Mouse (Mus musculus): Measurements from ENCODE around the gene Omt2b.
"Not testable (repeated sequence)": the region's sequence is repeated elsewhere in the genome, so short reads cannot be mapped to it uniquely, and the experiment has no call there.

Gene Omt2b

GRCm38 (mm10) chr9:78354665-78355578, 27.5 kb downstream of the Omt2b start:
- no peak for DNase-seq

GRCm38 (mm10) chr9:78355611-78356010, 28.2 kb downstream of the Omt2b start, which contains the start of gene Gsta2:
TSS of gene Gsta2 (minus strand) at chr9:78355788.
- DNase-seq = no peak

DNA sequence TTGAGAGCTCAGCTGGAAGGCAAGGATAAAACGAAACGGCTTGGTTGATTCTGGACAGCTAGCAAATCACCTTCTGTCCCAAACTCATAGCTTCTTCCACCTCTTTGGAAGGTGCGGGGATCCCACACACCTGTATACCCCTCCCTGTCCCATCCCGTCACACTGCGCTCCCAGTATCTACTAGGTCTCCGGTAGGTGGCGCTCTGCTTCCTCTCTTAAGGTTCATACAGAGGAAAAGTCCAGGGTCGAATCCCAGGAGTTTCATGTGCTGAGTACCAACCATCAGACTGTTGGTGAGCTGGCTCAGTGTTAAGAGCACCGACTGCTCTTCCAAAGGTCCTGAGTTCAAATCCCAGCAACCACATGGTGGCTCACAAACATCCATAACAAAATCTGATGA, 30.7 kb downstream of the Omt2b start:
- DNase-seq = peak; percentile 24 to 67

GRCm38 (mm10) chr9:78359750-78360483, 32.5 kb downstream of the Omt2b start:
- DNase-seq = no peak

DNA sequence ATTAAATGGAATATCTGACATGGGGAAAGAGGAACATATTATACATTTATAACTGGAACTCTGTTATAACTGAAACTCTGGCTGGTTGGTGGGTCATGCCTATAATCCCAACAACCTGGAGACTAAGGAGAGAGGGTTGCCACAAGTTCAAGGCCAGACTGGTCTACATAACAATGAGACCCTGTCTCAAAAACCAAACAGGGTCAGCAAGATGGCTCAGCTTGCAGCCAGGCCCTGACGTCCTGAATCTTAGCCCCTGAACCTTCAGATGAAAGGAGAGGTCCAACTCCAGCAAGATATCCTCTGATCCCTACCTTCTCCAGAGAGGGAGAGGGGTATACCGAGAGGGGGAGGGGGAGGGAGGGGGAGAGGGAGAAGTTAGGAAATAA, 33.1 kb downstream of the Omt2b start:
- DNase-seq = no peak

- no peak for DNase-seq
These were observed 36.0 kb downstream of the Omt2b start for GRCm38 (mm10) chr9:78363374-78363773.

DNA sequence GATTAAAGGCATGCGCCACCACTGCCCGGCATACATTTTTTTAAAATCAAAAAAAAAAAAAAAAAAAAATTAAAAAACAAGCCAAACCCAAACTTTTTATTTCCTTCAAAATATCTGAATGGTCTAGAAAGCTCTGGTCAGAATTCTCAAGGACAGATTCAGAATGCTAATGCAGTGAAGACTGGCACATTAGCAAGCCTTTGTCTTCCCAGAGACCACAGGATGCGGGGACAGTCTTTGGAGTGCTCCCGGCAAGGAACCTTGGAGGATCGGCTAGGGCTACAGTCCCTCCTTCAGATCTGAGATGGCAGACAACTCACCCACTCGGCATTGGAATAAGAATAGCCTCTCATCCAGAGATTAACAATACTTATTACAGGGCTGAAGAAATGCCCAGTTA, 37.3 kb downstream of the Omt2b start:
- DNase-seq = no peak

DNA sequence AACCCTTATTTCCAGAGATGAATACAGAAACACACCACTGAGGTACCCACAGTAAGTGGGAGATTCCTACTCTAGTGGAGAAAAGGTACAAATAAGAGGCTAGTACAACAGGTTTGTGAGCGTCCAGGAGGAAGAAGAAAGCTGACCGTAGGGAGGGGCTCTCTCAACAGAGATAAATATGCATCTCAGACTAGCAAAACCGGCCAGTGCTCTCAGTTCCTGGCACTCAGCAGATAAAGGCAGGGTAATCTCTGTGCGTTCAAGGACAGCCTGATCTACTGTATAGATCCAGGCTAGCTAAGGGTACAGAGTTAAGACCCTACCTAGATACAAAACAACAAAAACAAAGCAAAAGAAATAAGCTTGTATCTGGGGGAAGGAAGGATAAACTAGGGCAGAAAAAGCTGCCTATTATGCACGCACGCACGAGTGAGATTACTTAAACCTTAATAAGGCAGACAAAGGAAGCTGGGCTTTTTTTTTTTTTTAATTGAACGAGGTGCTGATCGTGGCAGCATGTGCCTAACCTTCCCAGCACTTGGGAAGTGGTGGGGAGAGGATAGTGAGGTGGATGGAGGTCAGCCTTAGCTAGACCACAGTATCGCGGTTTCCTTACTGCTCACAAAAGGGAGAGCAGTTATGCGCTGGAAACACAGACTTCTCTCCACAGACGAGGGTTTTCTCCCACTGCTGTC, 38.6 kb downstream of the Omt2b start:
- DNase-seq = no peak

DNA sequence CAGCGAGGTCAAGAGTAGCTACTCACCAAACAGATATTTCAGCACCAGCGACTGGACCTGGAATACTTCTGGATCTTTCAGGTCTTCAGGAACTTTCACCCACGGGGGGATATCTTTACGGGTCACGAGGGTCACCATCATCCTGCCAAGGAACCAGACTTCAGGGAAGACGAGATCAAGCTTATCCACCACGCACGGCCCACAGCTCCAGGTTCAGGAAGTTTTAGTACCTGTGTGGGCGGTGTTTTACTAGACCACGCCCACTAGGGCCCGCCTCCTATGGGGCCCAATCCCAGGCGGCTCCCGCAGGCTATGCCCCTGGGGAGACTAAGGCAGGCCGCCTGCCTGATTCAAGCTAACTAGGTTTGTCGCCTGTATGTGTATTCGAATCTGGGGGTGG, 40.6 kb downstream of the Omt2b start, which contains the start of gene Dppa5a:
Gene Dppa5a (minus strand): TSS at position 219 of the 400 bp plus-strand sequence.
- DNase-seq = not testable (repeated sequence)

GRCm38 (mm10) chr9:78368671-78369293, 41.4 kb downstream of the Omt2b start:
- no peak for DNase-seq

- no peak for DNase-seq
These were observed 42.0 kb downstream of the Omt2b start for GRCm38 (mm10) chr9:78369349-78369748.

DNA sequence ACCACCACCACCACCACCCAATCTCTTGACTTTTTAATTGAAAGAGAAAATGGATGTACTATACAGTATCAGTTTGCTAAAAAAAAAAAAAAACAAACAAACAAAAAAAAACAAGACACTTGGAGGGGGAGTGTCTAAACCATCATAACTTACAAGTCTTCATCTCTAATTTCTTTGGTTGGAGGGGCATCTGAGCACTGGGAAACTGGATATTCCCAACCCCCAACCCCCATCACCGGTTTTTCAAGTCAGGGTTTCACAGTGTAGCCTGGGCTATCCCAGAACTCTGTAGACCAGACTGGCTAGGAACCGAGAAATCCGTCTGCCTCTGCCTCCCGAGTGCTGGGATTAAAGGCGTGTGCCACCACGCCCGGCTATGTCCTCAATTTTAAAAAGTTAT, 42.4 kb downstream of the Omt2b start:
- DNase-seq = no peak

DNA sequence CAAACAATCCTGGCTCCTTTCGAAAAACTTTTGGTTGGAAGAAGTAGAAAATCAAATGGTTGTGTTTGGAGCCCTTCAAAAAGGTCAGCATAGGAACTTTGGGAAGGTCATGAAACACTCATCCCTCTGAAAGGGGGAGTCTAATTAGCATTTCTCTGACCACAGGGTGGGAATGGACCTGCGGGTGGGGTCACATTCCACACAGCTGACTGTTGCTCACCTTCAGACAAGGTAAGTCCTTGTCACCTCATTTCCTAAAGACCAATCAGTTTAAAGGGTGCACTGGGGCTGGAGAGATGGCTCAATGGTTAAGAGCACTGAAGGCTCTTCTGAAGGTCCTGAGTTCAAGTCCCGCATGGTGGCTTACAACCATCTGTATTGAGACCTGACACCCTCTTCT, 44.1 kb downstream of the Omt2b start:
- no peak for DNase-seq

DNA sequence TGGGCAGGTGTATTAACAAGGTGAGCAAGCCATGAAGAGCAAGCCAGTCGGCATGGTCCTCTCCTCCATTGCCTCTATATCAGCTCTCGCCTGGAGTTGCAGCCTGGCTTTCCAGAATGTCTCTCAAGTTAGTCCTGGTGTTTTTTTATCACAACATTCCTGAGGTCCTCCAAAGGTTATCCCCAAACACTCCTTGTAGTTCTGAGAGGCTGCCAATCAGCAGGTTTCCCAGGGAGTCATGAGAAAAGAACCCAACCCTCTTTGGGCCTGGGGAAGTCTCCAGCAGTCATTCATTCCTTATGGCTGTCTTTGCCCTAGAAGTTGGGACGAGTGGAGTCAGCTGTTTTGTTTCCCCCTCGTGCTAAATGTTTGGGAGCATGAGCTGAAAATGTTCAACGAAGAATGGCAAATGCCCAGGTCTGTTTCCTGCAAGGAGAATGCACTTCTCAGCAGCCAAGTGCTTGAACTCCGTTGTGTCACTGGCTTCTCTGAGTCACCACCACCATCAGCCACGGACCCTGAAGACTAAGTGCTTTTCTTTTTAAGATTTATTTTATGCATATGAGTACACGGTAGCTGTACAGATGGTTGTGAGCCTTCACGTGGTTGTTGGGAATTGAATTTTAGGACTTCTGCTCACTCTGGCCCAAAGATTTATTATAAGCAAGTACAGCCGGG, 45.6 kb downstream of the Omt2b start:
- DNase-seq = no peak

DNA sequence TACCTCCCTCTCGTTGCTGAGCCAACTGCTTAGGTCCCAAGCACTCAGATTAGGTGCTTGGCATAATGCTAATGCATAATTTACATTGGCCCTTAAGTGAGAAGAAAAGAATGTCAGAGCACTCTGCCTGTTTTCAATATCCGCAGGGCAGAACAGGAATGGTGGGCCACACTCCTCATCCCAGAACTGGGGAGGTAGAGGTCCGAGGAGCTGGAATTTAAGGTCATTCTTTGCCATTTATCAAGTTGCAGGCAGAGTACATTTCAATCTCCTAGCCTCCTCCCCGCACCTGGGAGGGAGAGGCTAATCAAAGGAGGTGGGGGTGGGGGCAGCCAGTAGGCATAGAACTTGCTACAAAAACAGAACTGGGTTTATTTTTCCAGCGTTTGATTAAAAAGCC, 47.0 kb downstream of the Omt2b start:
- no peak for DNase-seq

DNA sequence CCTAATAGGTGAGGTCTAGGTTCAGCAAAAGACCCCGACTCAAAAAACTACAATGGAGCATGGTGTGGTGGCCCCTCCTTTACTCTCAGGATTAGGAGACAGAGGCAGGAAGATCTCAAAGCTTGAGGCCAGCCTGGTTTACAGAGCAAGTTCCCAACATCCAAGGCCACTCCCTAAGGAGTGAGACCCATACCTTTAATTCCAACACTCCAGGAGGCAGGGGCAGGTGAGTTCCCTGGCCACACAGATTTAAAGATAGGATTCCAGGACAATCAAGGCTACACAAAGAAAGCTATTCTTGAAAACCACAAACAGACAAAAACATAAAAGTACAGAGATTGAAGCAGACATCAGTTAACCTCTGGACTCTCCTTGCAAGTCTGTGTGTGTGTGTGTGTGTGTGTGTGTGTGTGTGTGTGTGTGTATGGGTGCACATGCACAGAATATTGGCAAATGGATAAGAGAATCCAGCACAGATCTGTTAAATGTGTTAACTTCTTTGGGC, 47.5 kb downstream of the Omt2b start:
- DNase-seq = no peak

GRCm38 (mm10) chr9:78375486-78375885, 48.1 kb downstream of the Omt2b start:
- DNase-seq = no peak

DNA sequence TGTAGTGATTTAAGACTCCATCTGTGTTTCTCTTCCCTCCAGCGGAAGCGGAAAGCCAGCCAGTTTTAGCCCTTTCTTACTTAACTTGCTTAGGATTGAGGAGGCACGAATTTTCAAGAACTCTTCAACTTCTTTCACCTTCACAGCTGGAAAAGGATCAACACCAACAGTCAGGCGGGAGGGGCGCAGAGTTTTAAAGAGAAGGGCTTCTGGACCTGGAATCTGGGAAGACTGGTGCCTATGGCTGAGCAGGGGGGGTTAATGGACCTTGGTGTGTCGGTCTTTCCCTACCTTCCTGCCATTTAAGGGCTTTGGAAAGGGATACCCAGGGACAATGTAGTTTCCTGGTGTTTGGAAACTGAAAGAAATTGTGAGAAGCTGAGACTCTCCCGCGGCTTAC, 50.2 kb downstream of the Omt2b start:
- DNase-seq = no peak

DNA sequence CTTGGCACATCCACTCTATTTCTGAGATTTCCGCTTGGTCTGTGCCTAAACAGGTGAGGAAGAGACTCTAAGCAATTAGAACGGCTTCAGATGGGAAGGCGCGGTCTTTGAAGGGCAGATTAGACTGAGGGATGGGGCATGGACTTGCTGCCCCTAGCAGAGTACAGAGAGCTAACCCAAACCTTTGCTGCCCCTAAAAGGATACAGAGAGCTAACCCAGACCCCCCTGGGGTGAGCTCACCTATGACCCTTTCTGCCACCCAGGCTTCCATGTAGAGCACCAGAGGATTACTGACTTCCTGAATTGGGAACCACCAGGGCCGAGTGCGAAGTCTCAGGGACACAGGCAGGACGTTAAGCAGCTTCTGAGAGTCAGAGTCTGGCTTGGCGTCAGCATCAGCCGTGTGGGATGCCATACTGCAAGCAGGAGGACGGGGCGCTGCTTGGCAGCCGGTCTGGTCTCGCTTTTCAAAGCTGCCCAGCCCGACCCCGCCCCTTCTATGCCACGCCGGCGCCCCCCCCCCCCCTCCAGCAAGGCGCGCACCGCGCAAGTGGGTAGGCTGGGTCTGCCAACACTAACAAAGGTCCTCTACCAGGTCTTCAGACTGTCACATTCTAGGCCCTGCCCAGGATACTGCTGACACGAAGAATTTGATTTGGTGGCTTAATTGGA, 50.9 kb downstream of the Omt2b start, which contains the start of gene Ooep:
Gene Ooep (minus strand): TSS at position 613 of the 673 bp plus-strand sequence.
- DNase-seq = no peak
